Mouse (Mus musculus): ENCODE results near the gene Cited4.

Cited4 gene

GRCm38 (mm10) chr4:120666358-120667024, at the start of gene Cited4:
Gene Cited4 (plus strand): TSS chr4:120666572.
- DNase-seq (ENCODE audit: low spot score in 2 of 2), result peak; percentile 68 to 73

- no peak for DNase-seq (ENCODE audit: low spot score in 2 of 2)
These were observed 38.6 kb upstream of the Cited4 start for GRCm38 (mm10) chr4:120627728-120628127.

GRCm38 (mm10) chr4:120630218-120630931, 36.0 kb upstream of the Cited4 start:
- DNase-seq (ENCODE audit: low spot score in 2 of 2), result no peak

- DNase-seq (ENCODE audit: low spot score in 2 of 2), result no peak
These were observed 34.5 kb upstream of the Cited4 start for GRCm38 (mm10) chr4:120631828-120632227.

- no peak for DNase-seq (ENCODE audit: low spot score in 2 of 2)
These were observed 31.0 kb upstream of the Cited4 start for GRCm38 (mm10) chr4:120635351-120635750.

GRCm38 (mm10) chr4:120641946-120642345, 24.4 kb upstream of the Cited4 start:
- no peak for DNase-seq (ENCODE audit: low spot score in 2 of 2)

GRCm38 (mm10) chr4:120643899-120644298, 22.5 kb upstream of the Cited4 start:
- DNase-seq (ENCODE audit: low spot score in 2 of 2), result no peak

- peak; percentile 27 to 52 for DNase-seq (ENCODE audit: low spot score in 2 of 2)
These were observed 16.8 kb upstream of the Cited4 start for GRCm38 (mm10) chr4:120649369-120650207.

- no peak for DNase-seq (ENCODE audit: low spot score in 2 of 2)
These were observed 16.2 kb upstream of the Cited4 start for GRCm38 (mm10) chr4:120650208-120650592.

GRCm38 (mm10) chr4:120655898-120656297, 10.5 kb upstream of the Cited4 start:
- no peak for DNase-seq (ENCODE audit: low spot score in 2 of 2)

- DNase-seq (ENCODE audit: low spot score in 2 of 2), result no peak
These were observed 5.9 kb upstream of the Cited4 start for GRCm38 (mm10) chr4:120660485-120660884.

GRCm38 (mm10) chr4:120664601-120665000, 1.8 kb upstream of the Cited4 start:
- no peak for DNase-seq (ENCODE audit: low spot score in 2 of 2)

GRCm38 (mm10) chr4:120665144-120665700, 1.1 kb upstream of the Cited4 start:
- no peak for DNase-seq (ENCODE audit: low spot score in 2 of 2)

- DNase-seq (ENCODE audit: low spot score in 2 of 2), result no peak
These were observed 590 bp upstream of the Cited4 start for GRCm38 (mm10) chr4:120665782-120666181.

GRCm38 (mm10) chr4:120667045-120667501, 701 bp downstream of the Cited4 start:
- DNase-seq (ENCODE audit: low spot score in 2 of 2), result peak; percentile 16 to 31

- DNase-seq (ENCODE audit: low spot score in 2 of 2), result no peak
These were observed 1.2 kb downstream of the Cited4 start for GRCm38 (mm10) chr4:120667555-120667954.

- DNase-seq (ENCODE audit: low spot score in 2 of 2), result no peak
These were observed 2.2 kb downstream of the Cited4 start for GRCm38 (mm10) chr4:120668551-120668950.

GRCm38 (mm10) chr4:120669585-120669984, 3.2 kb downstream of the Cited4 start:
- no peak for DNase-seq (ENCODE audit: low spot score in 2 of 2)

- no peak for DNase-seq (ENCODE audit: low spot score in 2 of 2)
These were observed 4.7 kb downstream of the Cited4 start for GRCm38 (mm10) chr4:120671046-120671445.

GRCm38 (mm10) chr4:120673606-120674005, 7.2 kb downstream of the Cited4 start:
- DNase-seq (ENCODE audit: low spot score in 2 of 2), result no peak

GRCm38 (mm10) chr4:120674775-120675451, 8.5 kb downstream of the Cited4 start:
- no peak for DNase-seq (ENCODE audit: low spot score in 2 of 2)
